Comparison of ENCODE assay signal across 10 mouse cellular contexts in genomic region chr10:60346056-60346455, GRCm38 (mm10). TPM values are rescaled to one million over a fixed set of nuclear protein-coding genes. Genes with fewer than 3 reads are reported as not detected.
A peak's percentile ranks its signal among the peaks of the same experiment; 100 is the strongest.
DNase-seq lines count a peak whose midpoint lies in the region; ATAC-seq and TF ChIP-seq lines count a peak whose summit lies in the region.
"Had no signal": no experiment of that assay in that cellular context is flagged by ENCODE, and none has a peak within 500 bp of the region (broad histone marks: within the 10 kb centered on the region; RNA-seq: fewer than 3 reads in every experiment).

No protein-coding gene starts in this region.

- no peaks in the 10 kb centered on the region for H3K36me3 ChIP-seq in heart, embryonic 14.5 days (ENCODE audit: control insufficient read depth, insufficient read depth, low read length)
- H3K36me3 ChIP-seq in spleen, adult 2 months (ENCODE audit: control insufficient read depth, insufficient read depth, low read length), result no peaks in the 10 kb centered on the region
- no peaks in the 10 kb centered on the region for H3K36me3 ChIP-seq in intestine, embryonic 16.5 days (ENCODE audit: control insufficient read depth, insufficient read depth, low read length)
- H3K36me3 ChIP-seq in stomach, embryonic 15.5 days, result no peaks in the 10 kb centered on the region

- DNase-seq in heart, postnatal 36 days, result no peak
- peak in 1 of 2 experiments; percentile 34 for DNase-seq in spleen, adult 2 months (ENCODE audit: low read depth in 1 of 2, low spot score in 2 of 2)
- no peak for DNase-seq in spleen, postnatal 14 days (ENCODE audit: low spot score in 2 of 2)
- no peak for DNase-seq in testis, postnatal 14 days (ENCODE audit: low spot score)
- no peak for DNase-seq in adrenal gland, postnatal 14 days

- ATAC-seq in heart, embryonic 14.5 days (ENCODE audit: insufficient number of reproducible peaks, insufficient read depth, low FRiP score, low read depth), result no peak
- no peak for ATAC-seq in intestine, embryonic 16.5 days
- ATAC-seq in stomach, embryonic 15.5 days (ENCODE audit: insufficient read depth, low FRiP score, low read depth), result no peak

- 0 out of 4 replicates have a peak overlapping the region, but pooled peaks of 1 of the 2 experiments have one; percentile 20 for H3K4me3 ChIP-seq in heart, embryonic 14.5 days (ENCODE audit: control insufficient read depth in 1 of 2, insufficient read depth in 1 of 2, low read depth in 1 of 2, low read length in 2 of 2)
- no peak overlapping the region for H3K4me3 ChIP-seq in spleen, adult 2 months (ENCODE audit: extremely low read depth, insufficient read depth, insufficient read length)
- no peak overlapping the region for H3K4me3 ChIP-seq in intestine, embryonic 16.5 days (ENCODE audit: low read length)
- H3K4me3 ChIP-seq in stomach, embryonic 15.5 days (replicated peaks), result no peak overlapping the region

- peak overlapping the region; percentile 53 for H3K4me2 ChIP-seq in heart, embryonic 14.5 days (ENCODE audit: low read length)
- H3K4me2 ChIP-seq in intestine, embryonic 16.5 days (ENCODE audit: low read depth, low read length), result peak overlapping the region; percentile 85
- peak overlapping the region; percentile 80 for H3K4me2 ChIP-seq in stomach, embryonic 15.5 days

- H3K27ac ChIP-seq in heart, embryonic 14.5 days (replicated peaks in 1 of 2; ENCODE audit: control insufficient read depth in 1 of 2, insufficient read depth in 1 of 2, low read depth in 2 of 2, low read length in 2 of 2), result no peak overlapping the region
- H3K27ac ChIP-seq in spleen, adult 2 months (ENCODE audit: insufficient read depth, low read length), result peak overlapping the region; percentile 34; the same call in 1 of the 2 replicates
- H3K27ac ChIP-seq in intestine, embryonic 16.5 days (ENCODE audit: low read length), result 0 out of 2 replicates have a peak overlapping the region, but pooled peaks have one; percentile 5
- peak overlapping the region; percentile 74; the same call in 1 of the 2 replicates for H3K27ac ChIP-seq in stomach, embryonic 15.5 days

- no peak for TF ChIP-seq POLR2A in spleen, adult 2 months (IDR thresholded peaks at IDR 0.05; ENCODE audit: low read depth, low read length)

- H3K9me3 ChIP-seq in heart, embryonic 14.5 days (ENCODE audit: control insufficient read depth, low read length), result no peaks in the 10 kb centered on the region
- no peaks in the 10 kb centered on the region for H3K9me3 ChIP-seq in intestine, embryonic 16.5 days (ENCODE audit: control insufficient read depth, low read length)
- H3K9me3 ChIP-seq in stomach, embryonic 15.5 days, result no peaks in the 10 kb centered on the region

- peaks cover 7% of the 10 kb centered on the region; the same call in 1 of the 2 replicates for H3K27me3 ChIP-seq in heart, embryonic 14.5 days (ENCODE audit: control insufficient read depth, insufficient read depth, low read length)
- H3K27me3 ChIP-seq in spleen, adult 2 months (ENCODE audit: control insufficient read depth, insufficient read depth, low read length), result no peaks in the 10 kb centered on the region
- no peaks in the 10 kb centered on the region for H3K27me3 ChIP-seq in intestine, embryonic 16.5 days (replicated peaks; ENCODE audit: control insufficient read depth, insufficient read depth, low read length)
- H3K27me3 ChIP-seq in stomach, embryonic 15.5 days (replicated peaks), result no peaks in the 10 kb centered on the region

- TF ChIP-seq CTCF in spleen, adult 2 months (IDR thresholded peaks at IDR 0.05; ENCODE audit: extremely low read depth, insufficient read depth, insufficient read length, insufficient replicate concordance), result no peak

- H3K9ac ChIP-seq in heart, embryonic 14.5 days (ENCODE audit: low read length), result 0 out of 2 replicates have a peak overlapping the region, but pooled peaks have one; percentile 14
- 0 out of 2 replicates have a peak overlapping the region, but pooled peaks have one; percentile 84 for H3K9ac ChIP-seq in intestine, embryonic 16.5 days (ENCODE audit: low read depth, low read length)
- H3K9ac ChIP-seq in stomach, embryonic 15.5 days, result no peak overlapping the region

- 84% methylated on average over 4 of the region's 4 CpGs for WGBS in heart, embryonic 14.5 days
- 61% methylated on average over 4 of the region's 4 CpGs for WGBS in spleen, adult 2 months
- 87% methylated on average over 4 of the region's 4 CpGs for WGBS in intestine, embryonic 16.5 days
- WGBS in stomach, embryonic 15.5 days, result 86% methylated on average over 4 of the region's 4 CpGs

- intact Hi-C loops in heart, postnatal 36 days (cut with DNase I), result loop anchor here (2.0 to 5.0 kb wide), 4 partner anchors 36 to 411 kb away; no protein-coding TSS in a partner anchor

- H3K4me1 ChIP-seq in heart, embryonic 14.5 days (ENCODE audit: control insufficient read depth in 2 of 2, insufficient read depth in 2 of 2, low read length in 2 of 2), result peaks cover 14 to 18% of the 10 kb centered on the region in 2 experiments
- peaks cover 29% of the 10 kb centered on the region for H3K4me1 ChIP-seq in spleen, adult 2 months (ENCODE audit: control insufficient read depth, insufficient read depth, insufficient read length)
- peaks cover 43% of the 10 kb centered on the region for H3K4me1 ChIP-seq in intestine, embryonic 16.5 days (ENCODE audit: control insufficient read depth, insufficient read depth, low read length)
- H3K4me1 ChIP-seq in stomach, embryonic 15.5 days, result peaks cover 40% of the 10 kb centered on the region

RNA-seq across cellular contexts. Expression of gene Vsir, which starts 0.6 kb away (rescaled TPM):
- 2.3 and 2.7 TPM in 2 replicates for polyA plus RNA-seq in heart, embryonic 14.5 days (2014; fragmentation: Nextera tagmentation; extraction: Ambion mirVana)
- total RNA-seq in heart, postnatal 36 days (2021), result 10 to 100 TPM; 17.6 to 27.0 TPM
- polyA plus RNA-seq in spleen, adult 2 months (2012; rRNA removed), result 155 TPM in 2 replicates
- polyA plus RNA-seq in intestine, embryonic 16.5 days (2015; fragmentation: Nextera tagmentation; extraction: Ambion mirVana), result 10.3 and 11.2 TPM in 2 replicates
- 7.0 and 7.8 TPM in 2 replicates for polyA plus RNA-seq in stomach, embryonic 15.5 days (2015; fragmentation: Nextera tagmentation; extraction: Ambion mirVana)
- 12.8 and 22.1 TPM in 2 replicates for total RNA-seq in adrenal gland, postnatal 14 days (2021)

RNA-seq across cellular contexts. Expression of gene Gm17455, which starts 53.5 kb away (rescaled TPM):
- not detected in 2 replicates for polyA plus RNA-seq in heart, embryonic 14.5 days (2014; fragmentation: Nextera tagmentation; extraction: Ambion mirVana)
- not detected for total RNA-seq in heart, postnatal 36 days (2021)
- 1.3 and 2.3 TPM in 2 replicates for polyA plus RNA-seq in spleen, adult 2 months (2012; rRNA removed)
- polyA plus RNA-seq in intestine, embryonic 16.5 days (2015; fragmentation: Nextera tagmentation; extraction: Ambion mirVana), result 0.72 and 1.0 TPM in 2 replicates
- polyA plus RNA-seq in stomach, embryonic 15.5 days (2015; fragmentation: Nextera tagmentation; extraction: Ambion mirVana), result 0.64 and 0.98 TPM in 2 replicates
- not detected in 2 replicates for total RNA-seq in adrenal gland, postnatal 14 days (2021)
- total RNA-seq: heart, postnatal 4 days; left cerebral cortex, adult 18-20 months had no signal

Comparison
In these comparisons a context has a peak if more than half of its experiments do, and no peak if none do; other contexts are left out.
1. H3K27ac ChIP-seq: peak in spleen, adult 2 months (single experiment), intestine, embryonic 16.5 days (single experiment) and stomach, embryonic 15.5 days (single experiment); none in heart, embryonic 14.5 days (0 of 2).
2. RNA of gene Vsir, which starts 0.6 kb away (polyA plus RNA-seq): 155 TPM in spleen, adult 2 months; 10.3 to 11.2 TPM in intestine, embryonic 16.5 days, 7.0 to 7.8 TPM in stomach, embryonic 15.5 days and 2.3 to 2.7 TPM in heart, embryonic 14.5 days; every median in the first group is over 10 times any median in the second.
3. Peak in every context shown above with its lines, with median percentiles within 50 percentile points of each other: H3K4me2 ChIP-seq.